Mouse (Mus musculus) left cerebral cortex, adult 9 months (tissue): ENCODE results near the gene Myo16.

Source experiments
- DNase-seq, 2 experiments: peaks; one replicate each; pipeline ENCODE4 v3.0.0; 2022; ENCODE audit warnings: low spot score in 2 of 2

The Myo16 gene

DNA sequence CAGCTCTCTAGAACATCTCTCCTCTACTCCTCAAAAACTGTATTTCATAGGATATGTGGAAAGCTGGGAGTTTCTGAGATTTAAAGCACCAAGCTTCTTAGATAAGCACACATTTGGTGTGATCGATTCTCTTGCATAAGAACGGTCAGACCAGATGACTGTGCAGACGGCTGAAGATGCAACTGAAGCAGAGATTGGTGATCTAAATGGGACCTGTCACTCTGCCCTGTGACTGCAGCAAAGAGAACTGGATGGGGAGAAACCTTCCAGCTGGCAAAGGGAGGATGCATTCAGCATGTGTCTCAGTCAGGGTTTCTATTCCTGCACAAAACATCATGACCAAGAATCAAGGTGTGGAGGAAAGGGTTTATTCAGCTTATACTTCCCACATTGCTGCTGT, 318.7 kb downstream of the Myo16 start:
- peak; percentile 20 to 28 for DNase-seq

DNA sequence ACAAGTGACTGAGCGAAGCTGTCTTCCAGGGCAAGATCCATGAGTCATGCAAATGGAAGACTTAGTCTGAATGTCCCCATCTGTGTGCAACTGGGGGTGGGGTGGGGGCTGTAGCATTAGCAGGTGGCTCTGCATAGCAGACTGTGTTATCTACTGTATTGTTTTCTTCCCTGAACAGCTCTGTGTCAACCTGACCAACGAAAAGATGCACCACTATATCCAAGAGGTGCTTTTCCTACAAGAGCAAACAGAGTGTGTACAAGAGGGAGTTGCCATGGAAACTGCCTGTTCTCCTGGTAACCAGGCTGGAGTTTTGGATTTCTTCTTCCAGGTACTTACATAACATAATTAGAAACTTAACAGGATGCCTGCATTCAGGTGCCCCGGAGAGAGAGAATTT, 320.7 kb downstream of the Myo16 start:
- peak; percentile 28 to 74 for DNase-seq

DNA sequence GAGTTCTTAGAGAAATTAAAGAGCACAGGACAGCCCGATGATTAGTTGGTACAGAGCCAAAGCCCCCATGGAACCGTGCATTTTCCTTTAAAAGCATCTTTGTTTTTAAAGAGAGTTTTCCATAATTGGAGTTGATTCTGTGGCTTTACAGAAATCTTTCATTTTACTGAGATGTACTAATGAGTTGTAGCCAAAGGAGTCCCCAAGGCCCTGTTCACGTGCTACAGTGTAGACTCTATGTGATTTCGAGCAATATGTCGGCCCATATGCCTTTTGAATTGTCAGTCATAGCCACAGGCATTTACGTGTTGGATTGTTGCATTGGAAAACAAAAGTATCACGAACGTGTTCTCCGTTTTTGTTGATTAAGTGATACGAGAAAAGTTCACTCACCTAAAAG, 325.3 kb downstream of the Myo16 start:
- DNase-seq: no peak

DNA sequence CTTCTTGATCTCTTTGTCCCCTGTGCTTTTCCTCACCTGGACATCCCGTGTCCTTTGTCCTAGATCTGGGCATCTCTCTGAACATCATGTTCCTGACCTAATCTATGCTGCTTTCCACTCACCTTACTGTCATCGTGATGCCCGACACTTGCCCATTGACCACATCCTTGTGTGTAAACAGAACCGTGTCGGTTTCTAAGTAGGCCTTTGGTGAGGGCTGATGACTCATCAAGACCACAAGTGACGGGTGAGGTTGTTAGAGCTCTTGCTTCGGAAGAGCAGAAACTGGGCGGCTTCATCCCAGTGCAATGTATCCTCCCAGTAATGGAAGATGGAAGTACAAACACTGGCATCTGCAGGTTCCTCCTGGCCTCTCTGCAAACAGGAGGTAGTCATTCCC, 327.1 kb downstream of the Myo16 start:
- DNase-seq: no peak

DNA sequence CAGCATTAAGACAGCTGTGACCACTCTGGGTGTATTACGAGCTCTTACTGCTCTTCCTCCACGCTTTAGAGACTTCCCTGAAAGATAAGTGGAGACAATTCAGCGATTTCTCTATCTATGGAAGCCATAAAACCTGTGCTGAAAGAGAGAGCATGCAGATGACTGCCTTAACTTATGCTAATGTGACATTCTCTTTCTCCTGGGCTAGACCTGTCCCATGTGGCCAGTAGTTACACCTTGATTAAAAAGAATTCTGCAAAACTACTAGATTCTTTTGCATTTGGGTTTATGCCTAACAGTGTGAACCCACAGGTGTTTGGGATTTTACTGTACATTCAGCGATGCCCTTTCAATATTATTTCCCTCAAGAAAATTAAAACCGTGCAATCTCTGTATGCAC, 328.4 kb downstream of the Myo16 start:
- DNase-seq: no peak

DNA sequence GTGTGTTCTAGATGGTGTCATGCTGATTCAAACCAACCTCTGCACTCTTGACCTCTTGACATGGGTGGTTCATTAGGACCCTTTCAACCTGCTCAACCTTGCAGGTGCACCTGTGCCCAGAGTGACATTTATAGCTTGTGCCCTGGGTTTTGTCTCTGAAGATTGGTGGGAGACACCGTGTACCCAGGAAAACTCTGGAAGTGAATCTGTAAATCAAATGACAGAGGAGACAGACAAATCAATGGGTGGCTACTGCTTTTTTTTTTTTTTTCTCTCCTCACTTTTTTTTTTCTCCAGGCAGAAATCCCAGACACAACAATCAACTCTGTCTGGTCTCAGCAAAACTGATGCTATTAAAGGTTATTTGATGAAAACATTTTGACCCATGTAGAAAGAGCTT, 329.2 kb downstream of the Myo16 start:
- DNase-seq: no peak

DNA sequence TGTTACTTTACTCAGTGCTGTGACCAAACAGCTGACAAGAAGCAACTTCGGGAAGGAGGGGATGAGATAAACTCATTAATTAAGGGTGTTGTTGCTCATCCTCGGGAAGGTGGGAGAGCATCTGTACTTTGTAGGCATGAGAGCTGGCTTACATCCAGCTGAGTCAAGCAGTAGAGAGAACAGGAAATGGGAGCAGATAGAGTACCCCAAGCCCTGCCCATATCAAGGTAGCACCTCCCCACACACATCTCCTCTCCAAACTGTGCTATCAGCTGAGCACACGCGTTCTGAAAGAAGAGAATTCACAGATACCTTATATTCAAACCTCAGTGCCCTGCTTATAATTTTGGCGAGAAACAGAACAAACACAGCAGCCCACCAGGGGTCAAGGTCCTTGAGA, 330.1 kb downstream of the Myo16 start:
- peak in 1 of 2 experiments; percentile 17 for DNase-seq

DNA sequence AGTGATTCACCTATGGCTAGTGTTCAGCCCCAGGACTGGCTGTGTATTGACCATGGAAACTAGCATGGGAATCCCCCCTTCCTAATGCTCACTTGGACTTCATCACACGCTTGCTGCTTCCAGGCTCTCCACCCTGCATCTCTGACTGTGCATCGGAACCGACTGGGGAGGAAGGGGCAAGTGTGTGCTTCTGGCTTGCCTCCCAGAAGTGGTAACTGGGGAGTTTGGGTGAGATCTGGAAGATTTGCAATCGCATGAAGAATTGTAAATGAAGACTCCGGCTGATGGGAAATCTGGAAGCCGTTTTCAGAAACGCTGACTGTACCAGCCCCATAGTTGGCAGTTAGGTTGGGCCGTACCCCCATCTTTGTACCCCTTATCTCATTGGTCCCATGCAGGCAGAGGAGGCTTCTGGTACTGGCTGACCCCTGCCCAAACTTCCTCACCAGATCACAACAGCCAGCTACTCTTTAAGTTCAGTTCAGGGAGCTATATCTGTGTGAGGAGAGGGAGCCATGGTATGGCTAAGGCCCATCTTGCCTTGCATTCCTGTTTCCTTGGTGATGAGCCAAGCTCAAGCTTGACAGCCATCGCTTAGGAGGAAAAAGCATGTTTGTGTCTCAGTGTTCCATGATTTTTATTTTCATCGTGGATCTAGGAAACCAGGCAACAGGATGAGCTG, 336.2 kb downstream of the Myo16 start:
- no peak for DNase-seq

DNA sequence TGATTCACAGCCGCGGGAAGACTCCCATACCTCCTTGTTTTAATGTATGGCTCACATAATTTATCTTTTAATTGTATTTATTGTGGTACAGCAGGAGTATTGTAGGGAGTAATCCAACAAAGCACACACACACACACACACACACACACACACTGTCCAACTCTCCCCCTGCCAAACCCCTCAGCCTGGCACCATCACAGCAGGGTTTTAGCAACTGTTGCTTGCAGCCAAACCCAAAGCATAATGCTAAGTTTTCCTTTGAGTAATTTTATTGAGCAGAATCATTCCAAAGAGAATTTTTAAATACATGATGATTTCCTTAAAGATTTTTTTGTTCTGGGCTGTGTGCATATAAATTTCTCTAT, 336.7 kb downstream of the Myo16 start:
- DNase-seq: no peak

DNA sequence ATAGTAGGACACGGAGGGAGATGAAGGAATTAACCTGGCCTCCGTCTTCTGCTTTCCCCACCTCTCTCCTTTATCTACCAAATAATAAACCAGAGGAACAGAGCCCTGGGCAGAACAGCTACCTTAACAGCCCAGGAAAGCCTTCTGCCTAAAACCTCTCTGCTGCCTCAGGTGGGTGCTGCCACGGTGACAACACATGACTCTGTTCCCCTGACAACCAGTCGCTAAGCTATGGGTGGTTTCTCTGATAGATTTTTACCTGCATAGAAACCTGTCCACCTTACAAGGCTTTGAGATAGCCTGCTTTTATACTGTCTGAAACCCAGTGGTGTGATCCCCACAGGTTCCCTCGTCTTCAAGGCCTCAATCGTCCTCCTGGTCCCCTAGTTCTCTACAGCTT, 337.2 kb downstream of the Myo16 start:
- DNase-seq: no peak

DNA sequence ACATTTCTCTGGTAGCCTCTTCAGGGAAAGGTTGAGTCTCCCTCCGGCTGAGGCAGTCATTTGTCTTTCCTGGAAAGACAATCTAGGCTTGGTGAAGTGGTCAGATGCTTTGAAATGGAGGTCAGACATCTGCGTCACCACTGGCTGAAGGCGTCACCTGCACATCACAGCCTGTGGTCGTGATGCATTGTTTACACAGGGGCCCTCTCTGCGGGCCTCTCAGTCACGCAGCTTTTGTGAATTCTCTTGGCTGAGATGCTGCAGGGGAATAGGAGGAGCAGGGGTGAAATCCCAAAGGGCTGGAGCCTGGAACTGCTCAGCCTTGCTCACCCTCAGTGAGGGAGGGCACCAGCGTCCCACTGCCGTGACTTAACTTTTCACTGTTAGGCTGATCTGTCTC, 346.1 kb downstream of the Myo16 start:
- no peak for DNase-seq

DNA sequence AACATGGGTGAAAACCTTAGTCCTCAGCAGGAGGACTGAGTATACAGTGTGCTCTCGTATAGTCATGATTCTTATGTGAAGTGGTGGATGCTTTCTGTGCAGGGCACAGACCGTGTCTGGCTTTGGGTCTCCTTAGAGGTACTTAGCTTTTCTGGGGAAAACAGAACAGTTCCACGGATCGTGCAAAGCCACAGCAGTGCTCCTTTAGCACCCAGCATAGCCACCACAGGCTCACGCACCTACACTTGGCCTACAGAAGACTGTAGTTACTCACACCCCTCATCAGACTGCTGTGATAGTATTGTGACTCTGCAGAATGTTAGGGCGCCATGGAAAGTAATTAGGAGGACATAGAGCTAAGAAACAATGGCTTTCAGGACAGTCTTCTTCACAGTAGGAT, 346.8 kb downstream of the Myo16 start:
- no peak for DNase-seq

DNA sequence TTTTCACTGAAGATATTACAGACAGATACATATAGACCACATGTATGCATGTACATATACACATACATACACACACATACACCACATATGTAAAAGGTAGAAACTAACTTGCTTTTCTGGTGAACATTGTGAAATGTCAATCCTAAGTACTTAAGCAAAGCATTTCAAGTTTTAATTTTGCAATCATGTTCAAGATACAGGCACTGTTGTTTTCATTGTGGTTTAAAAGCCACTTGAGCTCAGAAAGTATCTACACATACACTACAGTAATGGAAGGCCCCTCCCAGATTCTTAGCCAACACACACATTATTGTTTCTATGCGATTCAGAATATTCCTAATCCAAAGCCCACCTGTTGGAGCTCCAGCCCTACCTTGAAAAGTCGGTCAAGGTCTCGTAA, 348.0 kb downstream of the Myo16 start:
- DNase-seq: no peak

DNA sequence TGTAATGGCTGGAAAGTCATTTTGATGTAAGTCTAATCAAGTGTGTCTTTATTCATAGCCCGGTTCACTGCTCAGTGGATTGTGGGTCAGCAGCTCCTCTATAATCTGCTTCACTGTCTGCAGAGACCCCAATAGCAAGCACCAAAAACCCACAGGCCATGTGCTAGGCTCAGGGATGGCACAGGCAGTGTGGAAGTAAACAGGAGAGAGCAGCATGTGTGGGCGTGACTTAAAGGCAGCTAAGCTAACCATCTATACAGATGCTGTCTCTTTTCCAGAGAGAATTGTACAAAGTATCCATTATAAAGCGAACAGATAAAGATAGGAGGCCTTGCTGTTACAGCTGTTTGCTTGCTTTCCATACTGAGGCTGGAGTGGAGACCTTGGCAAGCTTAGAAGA, 358.4 kb downstream of the Myo16 start:
- no peak for DNase-seq

DNA sequence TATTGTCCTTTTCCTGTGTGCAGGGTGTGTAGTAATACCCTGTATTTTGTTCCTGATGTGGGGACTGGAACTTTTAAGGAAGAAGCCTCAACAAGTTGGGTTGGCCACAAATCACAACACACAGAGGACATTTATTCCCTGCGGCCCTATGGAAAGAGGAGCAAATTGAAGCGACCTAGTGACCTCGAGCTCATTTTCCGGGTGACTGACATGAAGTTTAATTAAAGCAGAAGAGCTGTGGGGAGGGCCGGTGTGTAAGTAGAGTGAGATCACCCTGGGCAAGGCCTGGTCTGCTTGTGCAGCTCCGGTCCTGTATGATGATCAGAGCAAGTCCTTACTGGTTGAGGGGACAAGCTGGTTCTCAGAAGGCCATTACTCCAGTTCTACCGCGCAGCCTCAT, 363.7 kb downstream of the Myo16 start:
- DNase-seq: no peak

DNA sequence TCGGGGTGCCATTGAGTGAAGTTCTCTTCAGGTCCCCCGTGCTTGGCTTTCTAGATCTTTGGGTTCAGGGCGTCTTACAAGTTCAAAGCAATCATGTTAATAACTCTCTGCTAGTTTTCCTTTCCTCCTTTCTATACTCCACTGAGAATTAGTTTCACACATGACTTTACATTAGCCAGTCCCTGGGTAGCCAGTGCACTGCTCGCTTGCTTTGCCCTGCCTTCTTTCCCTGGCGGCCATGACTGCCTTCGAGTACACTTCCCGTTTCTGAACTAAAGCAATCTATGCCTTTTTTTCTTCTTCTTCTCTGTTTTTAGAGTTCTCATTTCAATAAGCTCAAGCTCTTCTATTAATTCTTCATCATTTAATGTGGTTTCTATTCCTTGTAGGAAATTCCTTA, 365.6 kb downstream of the Myo16 start:
- DNase-seq: no peak

DNA sequence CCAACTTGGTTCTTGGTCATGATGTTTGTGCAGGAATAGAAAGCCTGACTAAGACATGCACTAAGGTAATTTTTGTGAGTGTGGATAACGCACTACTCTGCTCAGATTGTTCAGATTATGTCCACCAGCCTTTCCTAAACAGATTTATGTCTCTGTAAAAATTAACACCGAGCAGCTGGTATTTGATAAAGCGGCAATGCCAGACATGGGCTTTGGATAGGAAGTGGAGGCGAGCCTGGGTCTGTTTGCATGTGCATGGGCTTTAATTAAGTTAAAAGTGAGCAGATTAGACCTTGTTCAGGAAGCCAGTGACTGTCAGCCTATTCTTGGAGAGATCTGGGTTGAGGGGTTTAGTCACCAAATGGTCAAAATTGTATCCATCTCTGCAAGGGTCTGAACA, 367.8 kb downstream of the Myo16 start:
- DNase-seq: no peak

DNA sequence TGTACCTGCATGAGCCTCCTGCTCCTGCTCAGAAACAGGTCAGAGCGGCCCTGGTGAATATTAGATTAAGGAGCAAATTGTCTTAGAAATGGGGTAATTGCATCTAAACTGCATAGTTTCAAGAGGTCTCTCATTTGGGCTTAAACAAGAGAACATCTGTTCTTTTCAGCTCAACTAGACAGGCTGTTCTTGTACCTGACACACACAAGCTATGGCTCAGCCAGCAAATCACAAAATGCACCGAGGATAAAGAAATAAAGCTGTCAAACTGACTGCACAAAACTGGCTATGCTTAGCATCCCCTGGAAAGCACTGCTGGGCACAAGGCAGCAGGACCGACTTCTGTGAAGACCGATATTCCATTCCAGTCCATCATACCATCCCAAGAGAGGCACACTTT, 372.0 kb downstream of the Myo16 start:
- DNase-seq: no peak

DNA sequence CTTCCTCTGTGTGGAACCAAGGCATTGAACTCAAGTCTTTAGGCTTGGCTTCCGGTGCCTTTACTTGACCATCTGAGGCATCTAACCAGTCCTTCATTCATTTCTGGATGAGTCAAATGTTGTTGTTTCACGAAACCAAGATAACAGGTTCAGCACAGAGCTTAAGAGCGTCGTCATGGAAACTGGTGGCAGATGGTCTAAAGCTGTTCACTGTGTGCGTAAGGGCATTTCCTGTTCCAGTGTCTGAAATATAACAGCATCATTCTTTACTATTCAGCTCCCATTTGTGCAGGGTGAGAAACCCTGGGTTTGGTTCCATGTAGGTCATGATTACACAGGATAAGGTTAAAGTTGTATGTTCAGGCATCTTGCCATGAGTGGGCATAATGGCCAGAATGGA, 372.9 kb downstream of the Myo16 start:
- peak in 1 of 2 experiments; percentile 54 for DNase-seq

DNA sequence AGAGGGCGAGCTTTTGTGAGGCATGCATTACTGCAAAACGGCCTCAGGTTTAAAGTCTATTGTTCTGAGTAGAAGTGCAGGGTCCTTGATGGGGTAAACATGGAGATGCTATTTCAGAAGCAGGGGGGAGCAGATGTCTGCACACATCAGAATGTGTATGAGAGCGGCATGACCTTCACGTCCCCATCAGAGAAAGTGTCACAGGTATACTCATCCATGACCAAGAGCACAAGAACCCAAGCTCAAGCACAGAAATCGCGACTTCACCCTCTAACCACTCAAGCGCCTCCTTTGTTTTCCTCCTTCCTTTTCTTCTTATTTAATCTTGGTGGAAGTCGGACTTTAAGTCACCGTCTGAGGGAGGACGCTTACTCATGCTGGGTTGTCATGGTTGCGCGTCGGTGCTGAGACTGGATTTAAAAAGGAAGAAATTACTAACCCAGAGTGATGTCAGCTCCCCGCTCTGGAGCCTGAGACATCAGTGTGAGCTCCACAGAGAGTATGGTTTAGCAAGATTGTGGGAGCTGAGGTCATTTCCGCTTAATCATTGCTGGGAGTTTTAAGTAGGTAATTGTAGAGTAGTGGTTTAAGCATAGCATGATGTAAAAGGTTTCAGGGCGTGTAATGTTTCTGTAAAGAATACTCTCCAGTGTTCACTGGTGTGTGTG, 381.0 kb downstream of the Myo16 start:
- DNase-seq: peak; percentile 64 to 77

DNA sequence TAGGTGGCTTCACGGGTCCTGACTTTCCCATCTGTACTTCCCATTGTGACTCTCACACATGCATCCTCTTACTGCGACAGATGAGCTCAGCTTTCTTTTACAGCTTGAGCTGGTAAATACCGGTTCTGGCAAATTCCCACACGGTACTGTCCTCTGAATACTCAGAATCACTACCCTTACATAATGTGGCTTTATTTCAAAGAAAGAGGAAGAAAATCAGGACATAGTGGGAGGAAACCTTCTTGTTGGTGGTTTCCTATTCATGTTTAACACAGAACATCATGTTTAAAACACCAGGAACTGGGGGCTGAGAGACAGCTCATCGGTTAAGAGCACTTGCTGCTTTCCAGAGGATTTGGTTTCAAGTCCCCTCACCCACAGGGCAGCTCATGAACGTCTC, 384.6 kb downstream of the Myo16 start:
- DNase-seq: peak in 1 of 2 experiments; percentile 48

DNA sequence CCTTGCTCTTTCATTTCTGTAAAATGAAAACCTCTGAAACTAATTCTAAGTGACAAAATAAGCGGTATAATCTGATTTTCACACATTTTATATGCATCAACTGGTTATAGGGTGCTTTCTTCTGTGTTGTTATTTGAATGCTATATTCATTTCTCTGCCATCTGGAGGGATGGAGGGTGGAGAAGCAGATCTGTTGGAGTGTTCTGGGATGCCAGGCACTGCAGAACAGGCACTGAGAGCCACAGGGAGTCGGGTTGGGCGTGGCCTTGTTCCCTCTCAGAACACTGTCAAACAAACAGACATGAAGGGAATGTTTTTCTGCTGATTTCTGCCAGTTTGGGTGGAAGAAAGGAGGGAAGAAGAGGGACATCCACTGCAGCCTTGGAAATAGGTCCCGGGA, 386.0 kb downstream of the Myo16 start:
- DNase-seq: no peak

DNA sequence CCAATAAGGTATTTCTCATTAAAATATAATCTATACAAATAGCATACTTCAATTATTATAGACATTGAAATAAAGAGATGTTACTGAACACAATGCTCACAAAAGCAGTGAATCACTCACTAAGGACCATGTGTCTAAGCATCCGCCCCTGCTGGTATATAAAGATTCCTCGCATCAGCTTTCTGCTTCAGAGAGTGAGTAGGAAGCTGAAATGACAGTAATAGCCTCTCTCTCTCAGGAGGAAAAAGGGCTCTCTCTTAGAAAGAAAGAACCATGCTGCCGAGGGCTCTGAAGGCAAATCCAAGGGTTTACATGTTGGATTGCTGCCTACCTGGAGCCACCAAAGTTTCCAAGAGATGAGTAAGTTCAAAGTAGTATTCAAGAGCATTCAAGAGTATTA, 392.2 kb downstream of the Myo16 start:
- peak; percentile 53 to 69 for DNase-seq

DNA sequence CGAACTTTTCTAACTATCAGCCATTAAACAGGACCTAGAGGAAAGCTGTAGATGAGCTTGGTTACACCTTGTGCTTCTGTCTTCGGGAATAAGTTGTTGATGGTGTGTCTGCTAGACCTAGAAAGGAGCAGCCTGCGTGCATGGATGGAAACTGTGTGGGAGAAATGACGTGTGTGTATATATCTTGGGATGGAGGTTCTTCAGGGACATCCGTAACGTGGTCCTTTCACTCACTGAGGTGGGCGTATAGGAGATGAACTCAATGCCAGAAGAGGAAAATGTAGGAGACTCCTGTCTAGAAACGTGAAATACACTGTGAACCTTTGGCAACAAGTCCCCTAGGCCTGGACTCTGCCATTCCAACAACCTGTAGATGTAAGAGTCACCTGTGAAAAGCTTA, 392.8 kb downstream of the Myo16 start:
- DNase-seq: peak in 1 of 2 experiments; percentile 51
